Mouse (Mus musculus): Measurements from ENCODE around the gene Mfsd8.

Mfsd8 gene

GRCm38 (mm10) chr3:40846473-40846956 lies at the start of gene Mfsd8:
TSS of gene Mfsd8 (minus strand) at chr3:40846886.
- in situ Hi-C loops (cut with MboI; ENCODE audit: unreplicated experiment in 2 of 2): loop anchor here (10.0 kb wide), 2 partner anchors 48 to 98 kb away; partner anchors contain the start of gene Larp1b (in 1 of the 2)

- in situ Hi-C loops (cut with MboI; ENCODE audit: unreplicated experiment in 2 of 2): loop anchor here in 1 of 2 experiments (5.0 to 10.0 kb wide), 3 partner anchors 50 to 97 kb away; partner anchors contain the start of genes Abhd18, Larp1b and Mfsd8
Measured at GRCm38 (mm10) chr3:40894336-40894735, 47.6 kb upstream of the Mfsd8 start.

- in situ Hi-C loops (cut with MboI; ENCODE audit: unreplicated experiment in 2 of 2): loop anchor here in 1 of 2 experiments (5.0 to 10.0 kb wide), 3 partner anchors 49 to 97 kb away; partner anchors contain the start of genes Abhd18, Larp1b and Mfsd8
Measured at GRCm38 (mm10) chr3:40893816-40894258, 47.2 kb upstream of the Mfsd8 start.

GRCm38 (mm10) chr3:40853123-40853738 lies 6.5 kb upstream of the Mfsd8 start:
- in situ Hi-C loops (cut with MboI; ENCODE audit: unreplicated experiment in 2 of 2): loop anchor here in 1 of 2 experiments (5.0 kb wide), 1 partner anchor 34 kb away; no protein-coding TSS in a partner anchor

- in situ Hi-C loops (cut with MboI; ENCODE audit: unreplicated experiment in 2 of 2): loop anchor here (10.0 kb wide), 2 partner anchors 47 to 97 kb away; partner anchors contain the start of gene Larp1b (in 1 of the 2)
Measured at GRCm38 (mm10) chr3:40847936-40848335, 1.2 kb upstream of the Mfsd8 start.

- in situ Hi-C loops (cut with MboI; ENCODE audit: unreplicated experiment in 2 of 2): loop anchor here (10.0 kb wide), 2 partner anchors 48 to 98 kb away; partner anchors contain the start of gene Larp1b (in 1 of the 2)
Measured at GRCm38 (mm10) chr3:40847018-40847417, 332 bp upstream of the Mfsd8 start.

GRCm38 (mm10) chr3:40846957-40847017 lies 101 bp upstream of the Mfsd8 start, which contains the start of gene Abhd18:
TSS of gene Abhd18 (plus strand) at chr3:40846970.
- in situ Hi-C loops (cut with MboI; ENCODE audit: unreplicated experiment in 2 of 2): loop anchor here (10.0 kb wide), 2 partner anchors 48 to 98 kb away; partner anchors contain the start of gene Larp1b (in 1 of the 2)

- in situ Hi-C loops (cut with MboI; ENCODE audit: unreplicated experiment in 2 of 2): loop anchor here (10.0 kb wide), 2 partner anchors 49 to 99 kb away; partner anchors contain the start of gene Larp1b (in 1 of the 2)
Measured at GRCm38 (mm10) chr3:40845521-40845920, 1.2 kb downstream of the Mfsd8 start.

- in situ Hi-C loops (cut with MboI; ENCODE audit: unreplicated experiment in 2 of 2): loop anchor here (25.0 kb wide), 2 partner anchors 749 to 924 kb away; partner anchors contain the start of genes D3Ertd751e (in 1 of the 2), Jade1 (in 1 of the 2) and Sclt1 (in 1 of the 2)
Measured at GRCm38 (mm10) chr3:40813275-40813674, 33.4 kb downstream of the Mfsd8 start.

GRCm38 (mm10) chr3:40809894-40810293 lies 36.8 kb downstream of the Mfsd8 start:
- in situ Hi-C loops (cut with MboI; ENCODE audit: unreplicated experiment in 2 of 2): loop anchor here (25.0 kb wide), 2 partner anchors 752 to 927 kb away; partner anchors contain the start of genes D3Ertd751e (in 1 of the 2), Jade1 (in 1 of the 2) and Sclt1 (in 1 of the 2)

GRCm38 (mm10) chr3:40808686-40809085 lies 38.0 kb downstream of the Mfsd8 start:
- in situ Hi-C loops (cut with MboI; ENCODE audit: unreplicated experiment in 2 of 2): loop anchor here (25.0 kb wide), 2 partner anchors 754 to 929 kb away; partner anchors contain the start of genes D3Ertd751e (in 1 of the 2), Jade1 (in 1 of the 2) and Sclt1 (in 1 of the 2)

GRCm38 (mm10) chr3:40806871-40807270 lies 39.8 kb downstream of the Mfsd8 start:
- in situ Hi-C loops (cut with MboI; ENCODE audit: unreplicated experiment in 2 of 2): loop anchor here (25.0 kb wide), 2 partner anchors 755 to 930 kb away; partner anchors contain the start of genes D3Ertd751e (in 1 of the 2), Jade1 (in 1 of the 2) and Sclt1 (in 1 of the 2)

GRCm38 (mm10) chr3:40800373-40800823 lies 46.3 kb downstream of the Mfsd8 start:
- in situ Hi-C loops (cut with MboI; ENCODE audit: unreplicated experiment in 2 of 2): loop anchor here (5.0 to 25.0 kb wide), 3 partner anchors 42 to 937 kb away; partner anchors contain the start of genes D3Ertd751e (in 1 of the 2), Jade1 (in 1 of the 2) and Sclt1 (in 1 of the 2)

GRCm38 (mm10) chr3:40799530-40800372 lies 46.9 kb downstream of the Mfsd8 start, which contains the start of gene Plk4:
TSS of gene Plk4 (plus strand) at chr3:40800019.
- in situ Hi-C loops (cut with MboI; ENCODE audit: unreplicated experiment in 2 of 2): loop anchor here (5.0 to 25.0 kb wide), 8 partner anchors 43 to 938 kb away; partner anchors contain the start of genes Jade1 (in 2 of the 2), D3Ertd751e (in 1 of the 2) and Sclt1 (in 1 of the 2)

- in situ Hi-C loops (cut with MboI; ENCODE audit: unreplicated experiment in 2 of 2): loop anchor here (5.0 to 25.0 kb wide), 6 partner anchors 94 to 764 kb away; partner anchors contain the start of gene Jade1 (in 1 of the 2)
Measured at GRCm38 (mm10) chr3:40798500-40798899, 48.2 kb downstream of the Mfsd8 start.

- in situ Hi-C loops (cut with MboI; ENCODE audit: unreplicated experiment in 2 of 2): loop anchor here (5.0 to 25.0 kb wide), 6 partner anchors 94 to 764 kb away; partner anchors contain the start of gene Jade1 (in 1 of the 2)
Measured at GRCm38 (mm10) chr3:40798054-40798453, 48.6 kb downstream of the Mfsd8 start.

- in situ Hi-C loops (cut with MboI; ENCODE audit: unreplicated experiment in 2 of 2): loop anchor here (10.0 to 25.0 kb wide), 3 partner anchors 161 to 769 kb away; partner anchors contain the start of gene Jade1 (in 1 of the 2)
Measured at GRCm38 (mm10) chr3:40793783-40794182, 52.9 kb downstream of the Mfsd8 start.
